Mouse (Mus musculus) T-cell, adult 2 months (primary cell): ENCODE results near the gene Tbx1.

Experiments
- DNase-seq: peaks from one replicate; pipeline ENCODE4 v3.0.0; 2022; ENCODE audit warnings: low spot score

Tbx1 gene

DNA sequence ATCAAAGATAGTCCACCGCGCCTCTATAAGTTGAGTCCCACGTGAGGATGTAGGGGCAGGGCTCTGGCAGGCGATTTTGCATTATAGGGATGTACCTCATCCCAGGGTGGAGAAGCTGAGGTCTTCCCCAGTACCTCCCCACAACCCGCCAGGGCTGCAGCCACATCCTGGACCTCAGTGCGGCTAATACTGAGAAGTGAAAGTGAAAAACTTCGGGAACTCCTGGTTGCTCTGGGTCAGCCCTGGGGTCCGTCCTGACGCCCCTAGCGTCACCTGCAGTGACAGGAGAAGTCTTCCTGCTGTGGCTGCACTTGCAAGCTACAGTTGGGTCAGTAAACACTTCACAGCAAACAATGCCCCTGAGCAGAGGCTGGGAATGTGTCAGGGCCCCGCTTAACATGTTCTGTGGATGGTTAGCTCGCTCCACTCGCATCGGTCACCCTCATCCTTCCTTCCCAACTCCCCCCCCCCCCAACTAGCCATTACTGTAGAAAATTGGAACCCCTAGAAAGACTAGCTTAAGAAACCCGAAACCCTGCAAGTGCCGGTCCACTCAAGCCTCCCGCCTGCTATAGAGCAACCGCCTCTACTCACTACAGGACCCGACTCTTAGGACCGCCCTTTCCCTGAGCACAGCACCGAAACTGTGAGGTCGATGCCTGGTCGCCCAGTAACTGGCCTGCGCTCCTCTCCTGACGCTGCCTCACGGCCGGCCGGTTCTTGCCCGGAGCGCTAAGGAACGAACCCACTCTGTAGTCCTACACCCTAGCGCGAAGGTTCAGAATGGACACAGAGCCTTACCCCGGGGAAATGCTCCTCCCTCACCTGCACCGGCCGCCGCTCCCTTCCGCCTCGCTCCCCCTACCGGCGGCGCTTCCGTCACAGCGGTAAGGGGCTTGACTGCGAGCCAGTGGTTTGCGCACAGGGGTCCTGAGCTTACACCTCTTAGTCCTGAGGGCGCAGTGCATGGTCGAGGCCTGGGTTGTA lies at the start of gene Tbx1:
Tbx1 (minus strand) TSS at position 868 of the 987 bp plus-strand sequence.
- DNase-seq, result peak; percentile 37

DNA sequence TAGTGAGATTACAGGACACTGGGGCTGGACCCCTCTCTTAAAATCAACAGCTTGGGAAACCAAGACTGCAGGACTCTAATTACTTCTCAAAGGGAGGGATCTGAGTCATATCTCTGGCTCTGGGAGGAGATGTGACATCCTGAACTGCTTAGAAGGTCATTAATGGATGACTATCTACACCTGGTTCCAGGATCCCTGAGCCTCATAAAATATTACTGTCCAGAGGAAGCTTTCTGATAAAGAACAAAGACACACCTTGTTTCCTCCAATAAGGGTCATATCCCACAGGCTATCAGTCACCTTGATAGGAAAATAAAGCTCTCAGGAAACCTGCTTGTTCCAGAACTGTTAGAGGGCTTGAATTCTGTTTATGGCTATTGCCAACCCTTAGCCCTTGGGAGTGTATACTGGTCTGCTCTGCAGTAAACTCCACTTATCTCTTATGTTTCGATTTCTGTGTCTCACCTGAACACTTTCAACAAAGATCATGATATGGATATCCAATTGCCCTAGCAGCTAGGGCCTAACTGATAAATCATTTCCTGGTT lies 49.0 kb upstream of the Tbx1 start:
- no peak for DNase-seq

DNA sequence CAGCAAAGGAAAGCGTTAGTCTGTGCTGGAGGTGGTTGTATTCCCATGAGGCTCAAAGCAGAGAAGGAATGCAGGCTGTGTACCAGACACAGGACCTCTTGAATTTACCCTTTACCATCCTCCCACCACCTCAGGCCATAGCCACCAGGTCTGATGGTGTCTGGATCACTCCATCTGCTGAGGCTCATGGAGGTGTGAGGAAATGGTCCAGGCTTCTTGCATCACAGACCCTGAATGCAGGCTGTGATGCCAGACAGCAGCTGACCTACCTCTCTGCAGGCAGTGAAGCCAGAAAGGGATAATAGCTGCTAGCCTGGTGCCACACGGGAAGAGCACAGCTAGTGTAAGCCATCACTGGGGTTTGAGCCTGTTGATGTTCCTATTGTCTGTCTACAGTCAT lies 47.9 kb upstream of the Tbx1 start:
- no peak for DNase-seq

DNA sequence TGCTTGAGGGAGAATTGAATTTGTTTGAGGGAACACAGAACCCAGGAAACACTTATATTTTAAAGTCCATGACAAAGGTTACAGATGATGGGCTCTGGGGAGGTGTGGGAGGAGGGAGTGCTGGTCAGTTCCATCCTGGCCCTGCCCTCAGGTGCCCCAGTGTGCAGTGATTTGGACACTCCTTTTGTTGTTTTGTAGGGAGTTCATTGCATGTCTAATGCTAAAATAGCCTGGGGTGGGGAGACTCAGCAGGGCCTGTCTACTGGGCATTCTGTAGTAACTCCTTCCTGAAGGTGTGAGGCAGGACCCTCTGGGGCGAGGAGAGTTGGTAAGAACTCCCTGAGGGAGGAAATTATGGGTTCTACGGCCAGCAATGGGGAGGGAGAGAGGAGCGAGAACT lies 46.3 kb upstream of the Tbx1 start:
- no peak for DNase-seq

DNA sequence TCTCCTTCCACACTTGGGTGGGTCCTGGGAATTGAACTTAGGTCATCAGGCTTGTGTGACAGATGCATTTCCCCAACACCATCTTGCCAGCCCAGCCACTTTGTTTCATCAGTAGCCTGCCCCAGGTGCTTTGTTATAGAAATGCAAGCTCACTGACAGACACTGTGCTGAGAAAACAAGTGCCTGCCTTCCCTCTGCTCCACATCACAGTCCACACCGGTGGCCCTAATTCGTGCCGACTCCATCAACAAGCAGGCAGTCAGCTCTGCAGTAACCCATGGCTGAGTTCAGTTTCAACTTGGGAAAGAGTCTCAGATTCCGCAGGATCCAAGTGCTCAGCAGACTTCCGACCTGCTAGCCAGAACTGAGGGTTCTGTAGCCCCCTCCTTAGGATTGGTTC lies 45.9 kb upstream of the Tbx1 start:
- no peak for DNase-seq

DNA sequence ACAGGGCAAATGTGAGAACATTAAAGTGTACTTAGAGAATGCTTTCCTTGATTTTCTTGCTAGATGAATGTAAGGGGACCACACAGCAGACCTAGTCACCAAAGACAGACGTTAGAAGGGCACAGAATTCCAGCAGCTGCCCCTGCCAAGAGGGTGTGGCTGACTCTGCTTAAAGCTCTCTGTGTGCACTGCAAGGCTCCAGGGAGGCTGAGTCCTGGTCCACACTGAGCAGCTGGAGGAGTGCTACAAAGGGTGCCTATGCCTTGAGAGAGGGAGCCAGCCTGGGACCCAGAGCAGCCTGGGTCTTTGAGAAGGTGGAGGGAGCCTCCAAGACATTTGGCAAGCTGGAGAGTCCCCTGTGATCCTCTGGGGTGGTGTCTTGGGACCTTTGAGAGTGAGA lies 42.9 kb upstream of the Tbx1 start:
- DNase-seq, result no peak

DNA sequence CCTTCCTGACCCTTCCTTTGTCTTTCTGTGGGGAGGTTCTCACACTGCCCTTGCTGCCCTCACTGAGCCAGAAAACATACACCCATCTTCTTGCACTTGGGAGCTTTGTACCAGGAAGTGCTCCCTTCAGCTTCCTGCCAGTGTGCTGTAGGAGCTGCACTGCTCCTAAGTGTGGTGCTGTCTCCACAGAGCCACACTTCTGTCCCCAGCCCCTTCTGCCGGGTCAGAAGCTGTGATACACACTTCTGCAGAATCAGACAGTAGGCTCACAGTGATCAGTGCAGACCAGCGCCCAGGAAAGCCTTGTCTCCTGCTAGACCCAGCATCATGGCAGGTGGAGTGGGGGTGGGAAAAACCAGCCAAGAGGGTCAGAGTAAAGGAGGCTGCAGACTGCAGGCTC lies 42.3 kb upstream of the Tbx1 start:
- no peak for DNase-seq

DNA sequence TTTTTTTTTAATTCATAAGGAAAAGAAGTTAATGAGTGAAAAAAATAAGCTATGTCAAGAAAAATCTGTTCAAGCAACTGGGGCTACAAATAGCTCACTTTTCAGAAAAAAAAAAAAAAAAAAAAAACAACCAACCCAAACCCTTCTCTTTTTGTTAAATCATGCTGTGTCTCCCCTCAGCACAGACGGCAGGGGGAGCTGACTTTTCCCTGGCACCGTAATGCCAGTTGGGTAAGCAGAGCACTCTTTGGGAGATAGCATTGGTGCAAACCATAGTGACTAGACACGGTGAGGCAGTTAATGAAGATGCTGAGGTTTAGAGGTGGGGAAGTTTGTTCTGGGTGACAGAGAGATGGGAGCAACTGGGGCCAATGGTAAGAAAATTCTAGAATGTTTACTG lies 41.6 kb upstream of the Tbx1 start:
- no peak for DNase-seq

DNA sequence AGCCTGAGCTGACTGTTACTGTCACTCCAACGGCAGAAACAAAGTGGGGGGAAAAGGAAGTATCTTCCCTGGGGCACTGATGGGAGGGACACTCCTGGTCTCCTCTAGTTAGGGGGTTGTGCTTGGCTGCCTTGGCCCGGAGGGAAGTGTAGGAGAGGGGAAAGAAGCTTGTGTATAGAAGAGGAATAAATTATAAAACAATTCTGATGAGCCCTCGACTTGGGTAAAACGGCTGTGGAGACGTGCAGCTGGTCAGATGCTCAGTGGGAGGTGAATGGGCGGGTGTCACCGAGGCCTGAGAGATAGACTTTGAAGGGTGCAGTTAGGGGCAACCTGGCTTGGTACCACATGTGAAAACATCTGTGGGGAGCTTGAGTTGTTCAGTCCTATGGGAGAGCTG lies 40.7 kb upstream of the Tbx1 start:
- DNase-seq, result no peak

DNA sequence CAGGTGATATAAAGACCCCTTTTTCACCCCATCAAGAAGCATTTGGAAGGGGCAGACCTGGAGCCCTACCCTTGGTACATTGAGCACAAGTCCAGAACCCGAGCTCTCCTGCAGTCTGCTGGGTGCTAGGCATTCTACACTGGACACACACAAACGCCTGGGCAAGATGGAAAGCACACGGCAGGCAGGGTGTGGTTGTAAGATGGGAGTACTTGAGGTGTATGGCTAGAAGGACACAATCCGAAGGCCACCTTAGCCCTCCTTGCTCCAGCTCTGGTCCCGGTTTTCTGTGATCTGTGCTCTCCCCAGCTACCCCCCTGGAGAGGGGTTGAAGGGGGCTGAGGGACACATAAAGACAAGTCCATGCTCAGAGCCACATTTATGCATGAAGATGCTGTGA lies 39.8 kb upstream of the Tbx1 start:
- DNase-seq, result no peak

DNA sequence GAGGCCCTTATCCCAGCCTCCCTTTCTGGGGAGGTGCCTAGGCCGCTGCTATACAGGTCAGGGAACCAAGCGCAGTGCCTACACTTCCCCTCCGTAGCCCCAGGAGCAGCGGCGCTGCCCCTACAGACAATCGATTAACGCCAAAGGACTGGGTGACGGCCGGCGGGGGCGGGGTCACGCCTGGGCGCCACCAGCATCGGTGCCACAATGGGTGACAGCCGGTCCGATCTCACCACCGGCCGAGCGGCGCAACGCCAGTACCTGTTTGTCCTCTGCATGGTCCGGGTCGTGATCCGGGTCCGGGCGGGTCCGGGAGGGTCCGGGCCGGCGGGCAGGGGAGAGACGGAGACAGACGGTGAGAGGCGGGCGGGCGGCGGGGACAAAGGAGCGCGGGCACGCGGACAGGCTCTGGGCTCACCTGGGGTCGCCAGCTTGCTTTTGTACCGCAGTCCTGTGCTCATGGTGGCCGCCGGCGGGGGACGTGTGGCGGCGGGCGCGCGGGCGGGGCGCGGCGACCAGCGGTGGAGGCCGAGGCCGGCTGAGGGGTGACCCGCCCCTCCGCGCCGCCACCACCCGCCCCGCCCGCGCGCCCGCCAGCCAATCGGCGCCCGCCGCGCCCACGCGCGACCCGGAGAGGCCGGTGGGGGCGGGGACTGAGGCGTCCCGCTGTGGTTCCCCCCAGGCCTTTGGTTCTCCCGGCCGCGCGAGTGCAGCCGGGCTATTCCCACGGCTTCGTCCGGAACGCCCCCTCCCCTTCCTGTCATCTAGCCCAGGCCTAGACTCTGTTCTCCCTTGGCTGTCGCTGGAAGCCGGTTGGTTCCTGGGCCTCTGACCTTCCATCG lies 39.1 kb upstream of the Tbx1 start, which contains the start of gene Sept5:
Sept5 (minus strand) TSS at position 565 of the 842 bp plus-strand sequence.
- no peak for DNase-seq

DNA sequence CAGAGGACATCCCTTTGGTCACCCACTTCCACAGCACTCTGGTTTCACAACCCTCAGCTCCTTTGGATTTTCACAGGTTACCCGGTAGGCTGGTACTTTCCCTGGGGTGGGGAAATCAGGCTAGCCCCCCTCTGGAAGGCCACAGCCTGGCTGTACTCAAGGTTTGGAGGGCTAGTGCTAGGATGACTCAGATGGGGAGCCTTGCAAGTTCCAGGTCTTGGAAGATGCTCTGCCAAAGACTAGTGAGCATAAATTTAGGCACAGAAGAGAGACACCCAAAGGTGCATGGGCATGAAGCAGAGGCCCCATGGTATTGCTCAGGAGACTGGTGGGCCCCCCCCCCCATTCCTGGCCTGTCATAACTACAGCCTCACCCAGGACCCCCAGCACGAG lies 38.5 kb upstream of the Tbx1 start:
- DNase-seq, result no peak

DNA sequence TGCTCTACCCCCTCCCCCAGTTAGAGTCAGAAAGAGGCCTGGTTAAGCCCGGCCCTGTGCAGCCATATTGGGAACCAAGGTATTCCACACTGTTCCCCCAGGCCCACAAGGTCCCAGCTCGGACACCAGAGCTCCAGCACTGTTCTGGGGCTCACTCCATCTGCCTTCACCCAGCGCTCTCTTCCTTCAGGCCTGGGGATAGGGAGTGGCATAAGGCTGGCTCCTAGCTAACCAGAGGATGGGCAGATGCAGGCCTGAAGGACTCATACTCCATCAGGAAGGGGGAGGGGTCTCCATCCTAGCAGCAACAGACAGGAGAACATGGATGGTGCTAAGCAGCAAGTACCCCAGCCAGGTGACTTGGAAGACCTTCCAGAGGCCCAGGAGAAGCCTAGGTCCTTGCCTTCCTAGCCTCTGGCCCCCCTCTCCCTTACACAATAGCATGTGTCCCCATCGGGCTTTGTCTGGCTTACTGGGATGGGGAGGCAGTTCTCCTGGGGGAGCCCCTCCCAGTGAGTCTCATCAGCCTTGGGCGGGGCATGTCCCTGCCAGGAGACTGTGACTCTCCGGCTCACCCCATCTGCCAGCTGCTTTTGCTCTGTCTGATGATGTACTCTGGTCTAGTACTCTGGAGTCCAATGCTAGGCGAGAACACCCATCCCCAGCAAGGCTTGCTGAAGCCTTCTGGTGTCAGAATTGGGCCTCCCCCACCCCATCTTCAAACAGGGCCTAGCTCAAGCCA lies 37.9 kb upstream of the Tbx1 start:
- DNase-seq, result no peak

DNA sequence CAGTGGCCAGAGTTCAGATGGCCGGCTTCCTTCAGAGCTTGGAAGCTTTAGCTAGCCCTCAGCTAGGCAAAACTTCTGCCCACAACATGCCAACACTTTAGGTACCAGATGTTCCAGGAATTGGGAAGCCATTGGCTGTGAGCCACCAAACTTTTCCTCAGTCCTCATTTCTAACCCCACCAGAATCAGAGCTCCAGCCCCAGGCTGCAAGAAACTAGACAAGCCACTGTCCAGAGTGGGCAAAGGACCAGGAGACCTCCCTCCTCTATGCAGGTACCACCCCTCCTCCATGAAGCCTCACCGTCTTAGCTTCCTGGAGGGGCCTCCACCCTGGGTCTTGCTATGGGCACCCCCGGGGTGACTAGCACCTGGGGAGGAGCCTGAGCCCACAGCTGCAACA lies 36.7 kb upstream of the Tbx1 start:
- DNase-seq, result no peak

DNA sequence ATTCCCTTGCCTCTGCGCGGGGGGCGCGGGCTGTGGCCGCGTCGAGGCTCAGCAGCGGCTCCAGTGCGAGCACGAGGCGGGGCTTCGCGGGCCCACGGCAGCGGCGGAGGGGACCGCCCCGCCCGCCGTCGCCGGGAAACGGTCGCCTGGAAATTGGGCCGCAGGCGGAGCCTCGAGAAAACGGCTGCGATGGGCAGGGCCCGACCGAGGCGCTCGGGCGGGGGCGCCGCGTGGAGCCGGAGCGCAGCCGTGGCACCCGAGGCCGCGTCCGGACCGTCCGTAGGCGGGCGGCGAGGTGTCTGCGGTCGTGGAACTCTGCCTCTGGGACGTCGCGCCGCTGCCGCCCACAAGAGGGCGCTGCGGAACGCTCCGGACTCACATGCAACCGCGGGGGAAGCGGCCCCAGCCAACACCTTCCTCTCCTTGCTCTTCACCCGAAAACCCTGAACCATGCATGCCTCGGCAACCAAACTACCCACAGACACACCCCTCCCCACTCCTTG lies 36.0 kb upstream of the Tbx1 start, which contains the start of gene Gm49601:
Gm49601 (minus strand) TSS at position 52 of the 503 bp plus-strand sequence.
- peak; percentile 74 for DNase-seq

DNA sequence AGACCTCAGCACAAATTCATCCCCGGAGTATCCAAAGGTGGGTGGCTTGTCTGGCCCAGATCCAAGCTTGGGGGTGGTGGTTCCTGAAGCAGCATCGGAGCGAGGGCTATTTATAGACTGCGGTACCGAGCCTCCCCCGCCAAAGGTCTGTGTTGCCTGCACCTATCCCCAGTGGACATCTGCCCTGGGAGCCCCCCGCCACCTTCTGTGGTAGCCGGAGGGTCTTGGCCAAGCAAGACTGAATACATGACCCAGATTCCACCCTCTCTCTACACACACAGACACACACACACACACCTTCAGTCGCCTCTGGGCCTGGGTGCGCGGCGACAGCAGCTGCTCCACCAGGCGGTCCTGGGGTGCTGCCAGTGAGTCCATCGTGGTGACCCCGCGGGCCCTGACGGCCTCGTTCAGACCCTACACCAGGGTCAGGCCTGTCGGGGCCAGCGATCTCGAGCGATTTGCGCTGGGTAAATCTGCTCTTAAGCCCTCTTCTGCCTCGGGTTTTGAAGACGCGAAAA lies 35.4 kb upstream of the Tbx1 start:
- no peak for DNase-seq

DNA sequence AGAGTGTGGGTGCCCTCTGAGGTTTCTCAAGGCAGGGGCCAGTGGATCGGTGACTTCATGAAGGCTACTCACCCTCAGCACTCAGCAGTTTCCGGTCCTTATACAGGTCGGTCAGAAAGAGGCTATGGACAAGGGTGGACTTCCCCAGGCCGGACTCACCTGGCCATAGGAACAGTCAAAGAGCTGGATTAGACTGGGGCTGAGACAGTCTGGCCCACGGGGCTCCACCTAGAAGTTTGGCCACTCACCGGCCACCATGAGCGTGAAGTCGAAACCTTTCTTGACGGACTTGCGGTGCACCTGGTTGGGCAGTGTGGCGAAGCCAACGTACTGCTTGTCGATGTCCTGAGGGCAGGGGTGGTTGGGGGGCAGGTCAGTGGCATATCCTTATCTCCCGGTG lies 34.6 kb upstream of the Tbx1 start:
- no peak for DNase-seq

DNA sequence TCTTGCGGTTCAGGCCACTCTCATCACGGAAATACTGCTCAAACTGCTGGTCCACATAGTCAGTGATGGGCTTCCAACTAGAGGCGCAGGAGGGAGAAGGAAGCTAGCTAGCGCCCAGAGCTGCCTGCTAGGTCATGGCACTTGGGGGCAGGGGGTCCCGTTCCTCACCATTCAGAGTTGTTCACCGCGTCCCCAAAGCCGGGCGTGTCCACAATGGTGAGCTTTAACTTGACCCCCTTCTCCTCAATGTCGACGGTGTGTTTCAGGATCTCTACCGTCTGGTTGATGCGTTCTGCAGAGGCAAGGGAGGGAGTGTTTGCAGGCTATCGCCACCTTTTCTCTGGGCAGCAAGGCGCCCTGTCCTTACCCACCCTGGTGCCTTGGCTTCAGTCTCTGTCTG lies 34.2 kb upstream of the Tbx1 start:
- no peak for DNase-seq

DNA sequence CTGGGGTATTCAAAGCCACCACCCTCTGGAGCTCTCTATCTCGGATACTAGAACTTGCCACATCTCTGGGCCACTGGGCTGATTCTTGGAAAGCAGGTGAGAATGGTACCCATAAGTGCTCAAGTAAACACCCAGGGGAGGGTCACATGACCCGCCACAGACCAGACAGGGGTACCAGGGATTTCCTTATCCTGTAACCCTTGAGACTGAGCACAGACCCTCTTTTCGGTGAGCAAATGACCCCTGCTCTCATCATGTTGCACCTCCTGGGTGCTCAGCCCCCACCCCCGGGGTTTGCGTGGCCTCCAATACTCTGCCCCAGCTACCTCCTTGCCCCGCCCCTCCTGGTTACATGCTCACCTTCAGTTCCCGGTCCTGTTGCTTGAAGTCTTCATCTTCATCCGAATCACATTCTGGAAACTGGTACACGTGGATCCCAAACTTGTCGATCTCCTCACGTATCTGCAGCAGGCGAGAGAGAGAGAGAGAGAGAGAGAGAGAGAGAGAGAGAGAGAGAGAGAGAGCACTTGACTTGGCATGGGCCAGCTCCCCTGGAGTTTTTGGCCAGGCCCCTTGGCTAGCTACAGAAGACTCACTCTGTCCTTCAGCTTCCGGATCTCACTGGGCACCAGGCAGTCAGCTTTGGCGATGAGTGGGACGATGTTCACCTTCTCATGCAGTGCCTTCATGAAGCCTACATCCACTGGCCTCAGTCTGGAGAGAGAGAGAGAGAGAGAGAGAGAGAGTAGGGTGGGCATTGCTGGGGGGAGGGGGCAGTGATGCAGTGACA lies 33.5 kb upstream of the Tbx1 start:
- DNase-seq, result no peak

DNA sequence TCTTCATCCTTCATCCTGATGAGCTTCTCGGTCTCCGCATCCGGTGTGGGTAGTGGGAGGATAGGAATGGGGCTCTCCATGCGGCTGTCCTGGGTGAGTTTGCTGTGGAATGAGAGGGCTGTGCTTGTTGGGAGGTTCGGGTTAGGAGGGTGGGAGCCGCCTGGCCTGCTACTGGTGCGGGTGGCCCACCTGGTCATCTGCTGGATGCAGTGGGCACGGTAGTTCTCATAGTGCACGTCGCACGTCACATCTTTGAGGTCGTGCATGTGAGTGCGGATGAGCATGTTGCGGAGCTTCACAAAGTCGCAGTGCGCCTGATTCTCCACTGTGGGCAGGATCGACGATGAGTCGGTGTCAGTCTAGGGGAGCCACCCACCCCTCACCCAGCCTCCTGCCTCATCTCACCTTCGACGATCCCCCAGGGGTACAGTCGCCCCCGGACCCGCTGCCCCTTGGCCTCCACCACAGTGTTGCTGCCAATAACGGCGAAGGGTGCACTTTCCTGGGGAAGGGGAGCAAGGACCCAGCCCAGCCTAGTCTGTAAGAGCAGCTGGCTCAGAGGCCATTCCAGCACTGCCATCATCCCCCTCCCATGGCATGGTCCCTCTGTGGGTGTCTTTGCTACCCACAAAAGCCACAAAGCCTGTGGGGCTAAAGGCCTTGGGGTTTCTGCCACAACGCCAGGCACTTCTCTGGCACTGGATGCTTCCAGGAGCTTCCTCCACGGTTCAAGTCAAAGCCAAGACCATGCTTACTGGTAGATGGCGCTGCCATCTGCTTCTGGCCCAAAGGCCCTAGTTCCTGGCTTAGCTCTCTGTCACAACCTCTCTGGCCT lies 32.7 kb upstream of the Tbx1 start:
- DNase-seq, result no peak
